Mouse (Mus musculus): ENCODE data around the gene Fancb. TPM values are rescaled to one million over a fixed set of nuclear protein-coding genes. Genes with fewer than 3 reads are reported as not detected.

Gene Fancb
- 1.6 and 1.7 TPM in 2 replicates for polyA plus RNA-seq (2015; fragmentation: Nextera tagmentation; extraction: Ambion mirVana)

GRCm38 (mm10) chrX:164980193-164980775 lies at the start of gene Fancb, which contains the start of gene Mospd2:
Gene Fancb, plus strand, starts transcription at chrX:164980592.
Gene Mospd2, minus strand, starts transcription at chrX:164980375.

GRCm38 (mm10) chrX:165004779-165005324 lies 24.5 kb downstream of the Fancb start, which contains the start of gene Gm17604:
Gene Gm17604, minus strand, starts transcription at chrX:165004829.

Other genes starting within 250 kb of the Fancb start
- gene Mospd2, start 217 bp upstream of the Fancb start, polyA plus RNA-seq (2015; fragmentation: Nextera tagmentation; extraction: Ambion mirVana): 18.3 and 18.6 TPM in 2 replicates
- gene Gm17604, start 24.2 kb downstream of the Fancb start, polyA plus RNA-seq (2015; fragmentation: Nextera tagmentation; extraction: Ambion mirVana): not detected in 2 replicates

Data from neural tube, postnatal 0 days (tissue).